Mouse (Mus musculus) cerebellum, adult 2 months (tissue): ENCODE results near the gene Slc10a1.

Source experiments
- CTCF ChIP-seq: fragments of 200-500 bp; IDR thresholded peaks from 2 replicates; pipeline ENCODE4 v1.5.1; 2011; ENCODE audit warnings: low read depth, mild to moderate bottlenecking, control low read depth, low read length, moderate library complexity, borderline replicate concordance; ENCODE audit not compliant: insufficient read depth
- POLR2A ChIP-seq: fragments of 200-500 bp; IDR thresholded peaks from 2 replicates; pipeline ENCODE4 v1.6.1; 2011; ENCODE audit warnings: low read length, control low read depth, borderline replicate concordance; ENCODE audit not compliant: insufficient read depth

DNA sequence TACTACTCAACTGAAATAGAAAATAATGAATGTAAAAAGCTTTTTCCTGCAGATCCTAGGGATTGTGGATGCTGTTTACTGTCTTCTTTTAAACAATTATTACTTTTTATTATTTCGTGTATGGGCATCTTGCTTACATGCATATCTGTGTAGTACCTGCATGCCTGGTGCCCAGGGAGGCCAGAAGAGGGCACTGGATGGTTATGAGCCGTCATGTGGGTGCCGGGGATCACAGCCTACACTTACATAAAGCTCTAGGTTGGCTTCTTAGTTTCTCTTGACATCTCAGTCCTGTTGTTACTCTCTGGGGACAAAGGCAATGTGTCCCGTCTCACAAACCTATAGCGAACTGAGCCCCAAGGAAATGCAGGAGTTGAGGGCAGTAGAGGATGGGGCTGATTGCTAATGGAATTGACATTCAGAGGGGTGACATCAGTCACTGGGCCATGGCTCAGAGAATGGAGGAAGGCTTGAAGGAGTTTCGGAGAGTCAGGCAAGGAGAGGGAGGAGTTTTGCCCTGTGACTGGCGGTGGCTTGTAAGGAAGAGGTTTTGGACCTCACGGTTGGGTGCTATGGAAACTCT is 24.1 kb upstream of the Slc10a1 start:
- TF ChIP-seq CTCF (peak; percentile 7; the same call in 1 of the 2 replicates), POLR2A (no peak)
